ENCODE assay signal across 13 mouse cellular contexts in genomic region chr19:47263621-47264020, GRCm38 (mm10).
DNase-seq lines count a peak whose midpoint lies in the region; ATAC-seq and TF ChIP-seq lines count a peak whose summit lies in the region.
"Had no signal": no experiment of that assay in that cellular context is flagged by ENCODE, and none has a peak within 500 bp of the region (broad histone marks: within the 10 kb centered on the region; RNA-seq: fewer than 3 reads in every experiment).

No protein-coding gene starts in this region.

- ATAC-seq in common myeloid progenitor, adult 5-6 weeks (replicated peaks; ENCODE audit: low read depth, poor library complexity, severe bottlenecking): peak; percentile 84
- ATAC-seq in megakaryocyte, adult 5-6 weeks (ENCODE audit: poor library complexity, severe bottlenecking): peak; percentile 38; the same call in 1 of the 2 replicates
- ATAC-seq in CD4-positive, CD25-positive, alpha-beta regulatory T cell, adult 4 months: no peak
- ATAC-seq: activated CD4-positive, CD25-positive, alpha-beta regulatory T cell, adult 4 months had no signal

- peaks cover 4% of the 10 kb centered on the region for H3K36me3 ChIP-seq in myocyte (ENCODE audit: control insufficient read depth, insufficient read depth)

- H3K4me2 ChIP-seq in myocyte (ENCODE audit: low read depth): no peak overlapping the region
- H3K4me2 ChIP-seq: forebrain, embryonic 13.5 days; hindbrain, embryonic 13.5 days; intestine, embryonic 15.5 days had no signal

- TF ChIP-seq POLR2A in myocyte (IDR thresholded peaks at IDR 0.05; ENCODE audit: insufficient read length, low read depth): no peak

- H3K4me3 ChIP-seq in myocyte: no peak overlapping the region
- H3K4me3 ChIP-seq: forebrain, embryonic 10.5 days; forebrain, embryonic 13.5 days; heart, embryonic 10.5 days; hindbrain, embryonic 10.5 days; hindbrain, embryonic 13.5 days; intestine, embryonic 15.5 days had no signal

- no peaks in the 10 kb centered on the region for H3K79me2 ChIP-seq in myocyte (ENCODE audit: control insufficient read depth, insufficient read depth)

- H3K27me3 ChIP-seq in myocyte (ENCODE audit: control insufficient read depth, insufficient read depth, insufficient read length): no peaks in the 10 kb centered on the region
- H3K27me3 ChIP-seq: forebrain, embryonic 13.5 days; hindbrain, embryonic 13.5 days; intestine, embryonic 15.5 days had no signal

- DNase-seq in brain, adult 2 months (ENCODE audit: low read depth, low spot score): peak; percentile 40
- DNase-seq in cerebellum, postnatal 10 days: no peak

- H3ac ChIP-seq in myocyte (ENCODE audit: control insufficient read depth, insufficient read length): no peak overlapping the region

TF ChIP-seq in myocyte, 11 proteins besides CTCF, POLR2A, EP300 and RAD21:
- no peak for TF ChIP-seq SRF (IDR thresholded peaks at IDR 0.05; ENCODE audit: control insufficient read depth, insufficient read length, low read depth)
- peak; percentile 17 for TF ChIP-seq POLR2AphosphoS2 (IDR thresholded peaks at IDR 0.05; ENCODE audit: insufficient read length, low read depth)
TF ChIP-seq in myocyte: peak in this region for 1.
